Mouse (Mus musculus) kidney, adult 2 months (tissue): ENCODE data around the gene Ssr2.

Experiments used
- CTCF ChIP-seq: fragments of 200-500 bp; conservative IDR thresholded peaks from 2 replicates; pipeline ENCODE4 v1.5.1; 2011; ENCODE audit warnings: low read depth, mild to moderate bottlenecking, control low read depth, low read length, moderate library complexity, mixed read lengths; ENCODE audit not compliant: insufficient read depth, insufficient read length
- POLR2A ChIP-seq: fragments of 200-500 bp; IDR thresholded peaks from one replicate; pipeline ENCODE4 v1.6.1; 2011; ENCODE audit warnings: low read depth, low read length, control low read depth

DNA sequence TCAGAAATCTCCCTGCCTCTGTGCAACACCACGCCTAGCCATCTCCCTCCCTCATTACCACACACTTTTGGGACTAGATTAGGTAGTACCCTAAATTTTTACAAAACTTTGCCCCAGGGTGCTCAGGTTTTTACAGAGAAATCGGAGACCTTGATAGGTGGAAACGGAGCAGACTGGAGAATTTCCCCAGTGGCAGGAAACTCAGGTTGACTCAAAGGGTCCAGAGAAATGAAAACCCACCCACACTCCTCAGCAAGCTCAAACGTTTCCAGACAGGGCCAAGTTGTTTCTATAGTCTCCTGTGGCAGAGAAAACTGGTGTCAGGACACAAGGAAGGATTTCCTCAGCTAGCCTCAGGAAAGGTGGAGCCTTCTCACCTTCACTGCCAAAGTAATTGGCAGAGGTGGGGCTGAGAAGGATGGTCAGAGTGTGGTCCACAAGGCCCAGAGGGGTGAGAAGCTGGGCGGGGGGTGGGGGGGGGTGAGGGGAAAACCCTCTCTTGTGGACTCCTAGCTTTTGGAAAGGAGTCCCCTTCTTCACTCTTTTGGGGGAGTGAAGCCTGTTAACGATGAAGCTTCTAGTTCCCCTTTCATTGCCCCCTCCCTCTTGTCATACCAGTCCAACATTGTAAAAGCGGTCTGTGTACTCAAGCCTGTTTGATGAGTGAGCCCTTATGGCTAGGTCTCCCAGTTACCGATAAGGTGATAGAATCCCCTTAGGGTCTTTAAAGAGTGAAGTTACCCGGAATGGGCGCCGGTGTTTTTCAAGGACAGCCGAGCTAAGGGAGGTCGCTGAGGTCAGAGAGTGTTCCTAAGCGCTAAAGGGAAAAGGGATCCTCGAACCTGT lies 44.7 kb downstream of the Ssr2 start:
- TF ChIP-seq CTCF (no peak), POLR2A (no peak)
